Mouse (Mus musculus) adrenal gland (tissue): ENCODE measurements around the gene Krt33b.

ENCODE experiments used
- intact Hi-C: fragments of 180-260 bp; cut with DNase I; formaldehyde crosslinking; loops from one replicate; pipeline ENCODE4 v1.15.1; 2025
- long read RNA-seq, 2 experiments: library from polyadenylated mRNA; unstranded; transcript quantifications; one replicate each; pipeline ENCODE4 v2.0.0; 2020; ENCODE audit warnings: borderline replicate concordance in 1 of 2; ENCODE audit not compliant: insufficient replicate concordance in 1 of 2

The Krt33b gene
- long read RNA-seq, experiment 1 = 0 reads
- long read RNA-seq, experiment 2 = 0 reads

GRCm38 (mm10) chr11:100029768-100030167 is at the start of gene Krt33b:
Gene Krt33b (minus strand): TSS chr11:100029868.
- intact Hi-C loops = no loop called here

DNA sequence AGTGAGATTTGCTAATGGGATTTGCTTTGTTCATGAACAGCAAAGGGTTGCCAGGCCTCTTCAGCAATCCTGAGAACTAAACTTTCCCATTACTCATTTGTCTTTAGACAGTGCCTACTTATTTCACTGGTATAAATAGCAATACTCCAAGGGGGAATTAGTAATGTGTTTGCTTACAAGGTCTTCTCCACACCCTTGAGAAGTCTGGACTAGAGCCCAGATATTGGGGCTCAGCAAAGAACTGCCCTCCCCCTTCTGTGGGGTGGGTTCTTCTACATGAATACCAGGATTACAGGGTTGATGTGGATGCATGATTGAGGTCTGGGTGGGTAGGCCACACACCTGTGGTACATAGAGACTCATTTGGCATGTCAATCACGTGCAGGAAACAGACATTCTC is 44.2 kb upstream of the Krt33b start:
- intact Hi-C loops = no loop called here

DNA sequence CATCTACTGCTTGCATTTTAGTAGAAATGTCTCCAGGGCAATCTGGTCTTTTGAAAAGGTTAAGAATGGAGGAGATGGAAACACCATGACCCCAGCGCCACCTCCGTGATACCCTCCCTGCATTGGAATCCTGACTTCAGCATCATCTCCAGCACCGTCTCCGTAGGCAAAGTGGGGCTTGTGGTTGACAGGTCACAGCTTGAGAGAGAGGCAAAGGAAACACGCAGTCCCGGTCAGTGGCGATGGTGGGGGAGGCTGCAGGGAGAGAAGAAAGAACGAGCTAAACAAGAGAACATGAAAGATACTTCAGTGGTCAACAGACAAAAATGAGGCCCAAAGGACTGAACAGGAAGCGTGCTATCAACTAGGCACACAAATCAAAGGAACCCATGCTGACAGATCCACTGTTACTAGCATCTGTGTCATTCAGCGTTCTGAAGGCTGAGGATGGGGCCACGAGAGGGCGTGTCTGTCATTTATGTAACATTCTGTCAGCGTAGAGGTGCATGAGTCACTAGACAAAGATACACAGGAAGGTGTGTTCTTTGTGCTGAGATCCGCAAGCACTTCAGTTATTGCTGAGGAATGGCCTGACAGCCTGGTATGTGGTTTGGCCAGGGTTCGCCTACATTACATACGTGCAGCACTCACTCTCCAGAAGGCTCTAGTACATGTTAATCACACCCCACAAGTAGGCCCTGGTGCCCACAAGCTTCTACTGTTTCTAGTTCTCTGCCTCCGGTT is 37.8 kb upstream of the Krt33b start:
- intact Hi-C loops = no loop called here

DNA sequence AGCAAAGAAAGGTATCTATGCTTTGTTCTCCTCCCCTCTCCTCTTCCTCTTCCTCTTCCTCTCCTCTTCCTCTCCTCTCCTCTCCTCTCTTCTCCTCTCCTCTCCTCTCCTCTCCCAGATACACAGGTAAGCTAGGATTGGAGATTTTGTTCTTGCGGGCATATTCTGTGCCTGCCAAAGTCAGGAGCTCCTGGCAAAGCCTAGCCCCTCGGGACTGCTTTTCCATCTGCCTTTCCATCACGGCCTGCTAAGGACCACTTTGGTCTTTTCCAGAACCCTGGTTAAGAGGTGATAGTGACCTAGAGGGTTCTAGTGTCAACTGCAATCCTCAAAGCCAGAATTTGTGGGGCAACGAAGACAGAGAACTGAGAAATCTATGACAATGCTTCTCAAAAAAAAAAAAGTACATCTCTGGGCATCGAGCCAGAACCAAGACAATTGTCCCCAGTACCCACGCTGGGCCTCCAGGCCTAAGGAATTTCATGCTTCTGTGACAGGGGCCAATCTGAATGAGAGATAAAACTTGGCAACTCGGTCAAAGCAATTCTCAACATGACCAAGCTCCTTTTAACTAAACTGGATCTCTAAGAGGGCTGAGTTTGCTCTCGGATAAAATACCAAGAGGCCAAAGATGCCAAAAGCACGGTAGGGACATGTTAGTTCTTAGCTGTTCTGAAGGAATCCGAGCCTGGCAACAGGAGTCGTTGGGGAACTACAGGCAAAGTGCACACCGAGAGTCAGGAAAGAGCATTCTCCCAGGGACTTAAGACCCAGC is 36.8 kb upstream of the Krt33b start:
- intact Hi-C loops = no loop called here

DNA sequence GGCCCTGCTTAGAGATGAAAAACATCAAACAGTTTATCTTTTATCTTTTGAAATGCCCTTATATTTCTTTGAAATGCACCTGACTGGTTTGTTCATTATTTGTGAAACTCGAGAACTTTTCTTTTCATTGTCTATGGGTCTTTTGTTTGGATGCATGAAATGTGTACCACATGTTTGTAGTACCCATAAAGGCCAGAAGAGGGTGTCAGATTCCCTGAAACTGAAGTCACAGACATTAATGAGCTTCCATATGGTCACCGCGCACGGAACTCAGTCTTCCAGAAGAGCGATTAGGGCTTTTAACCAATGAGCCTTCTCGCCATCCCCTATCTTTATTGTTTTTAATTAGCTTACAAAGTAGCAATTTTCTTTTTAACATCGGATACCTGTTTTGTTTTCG is 29.2 kb upstream of the Krt33b start:
- intact Hi-C loops = no loop called here

DNA sequence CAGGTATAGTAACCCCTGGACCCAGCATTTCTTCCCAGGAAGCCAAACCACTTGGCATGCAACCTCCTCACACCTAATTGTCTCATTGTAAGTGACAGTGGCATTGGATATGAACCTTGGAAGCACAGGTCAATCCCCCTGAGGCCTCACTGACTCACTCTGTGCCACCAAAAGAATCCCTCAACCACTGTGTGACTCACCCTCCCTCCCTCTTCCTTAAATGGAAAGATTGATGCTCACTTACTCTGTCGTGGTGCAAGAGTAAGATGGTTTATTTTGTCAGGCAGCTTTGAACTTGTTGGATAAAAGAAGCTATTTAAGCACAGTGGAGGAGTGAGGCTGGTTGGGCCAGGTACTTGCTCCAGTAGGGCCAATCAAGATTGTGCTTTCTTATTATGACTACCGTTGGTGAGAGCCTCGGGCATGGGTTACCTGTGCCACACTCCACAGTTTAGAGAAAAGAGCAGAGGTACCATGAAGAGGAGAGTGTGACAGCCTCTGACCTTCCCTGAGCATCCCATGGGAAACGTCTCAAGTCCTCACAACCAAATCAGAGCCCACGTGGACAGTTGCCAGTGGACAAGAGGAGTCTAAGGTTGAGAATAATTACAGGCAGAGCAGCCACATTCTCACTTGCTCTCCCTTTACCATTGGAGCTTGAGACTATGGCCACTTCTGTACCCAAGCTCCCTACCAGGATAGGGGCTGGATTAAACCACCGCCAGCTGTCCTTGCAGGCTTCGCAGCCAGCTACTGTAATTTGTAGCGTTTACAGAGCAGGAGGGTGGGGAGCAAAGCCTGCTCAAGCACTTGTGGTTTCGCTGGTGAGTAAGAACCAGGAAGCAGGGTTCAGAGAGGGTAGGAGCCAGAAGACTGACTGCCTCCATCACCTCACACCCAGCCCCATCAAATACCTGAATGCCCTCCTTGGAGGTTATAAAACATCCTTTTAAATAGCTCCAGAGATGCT is 26.3 kb upstream of the Krt33b start:
- intact Hi-C loops = no loop called here

- intact Hi-C loops = no loop called here
These were observed 20.8 kb upstream of the Krt33b start, which contains the start of gene Krt31 for GRCm38 (mm10) chr11:100050451-100050850. Gene Krt31 (minus strand): TSS chr11:100050551.

DNA sequence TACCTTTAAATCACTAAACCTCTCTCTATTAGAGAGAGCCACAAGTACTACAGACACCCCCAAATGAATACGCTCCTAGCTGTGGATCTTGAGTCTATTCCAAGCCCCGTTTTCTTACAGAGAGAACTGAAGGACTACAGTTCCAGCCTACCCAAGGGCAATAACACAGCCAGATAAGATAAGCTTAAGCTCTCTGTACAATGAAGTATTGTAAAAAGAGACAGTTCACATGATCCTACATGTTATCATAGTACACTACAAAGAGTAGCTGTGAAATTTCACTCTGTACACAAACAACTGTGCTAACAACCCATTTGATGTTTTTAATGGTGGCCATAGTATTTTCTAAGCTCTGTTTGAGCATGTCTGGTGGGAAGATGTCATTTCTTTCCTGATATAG is 17.5 kb upstream of the Krt33b start:
- intact Hi-C loops = no loop called here

GRCm38 (mm10) chr11:100046303-100046866 is 16.7 kb upstream of the Krt33b start:
- intact Hi-C loops = no loop called here

DNA sequence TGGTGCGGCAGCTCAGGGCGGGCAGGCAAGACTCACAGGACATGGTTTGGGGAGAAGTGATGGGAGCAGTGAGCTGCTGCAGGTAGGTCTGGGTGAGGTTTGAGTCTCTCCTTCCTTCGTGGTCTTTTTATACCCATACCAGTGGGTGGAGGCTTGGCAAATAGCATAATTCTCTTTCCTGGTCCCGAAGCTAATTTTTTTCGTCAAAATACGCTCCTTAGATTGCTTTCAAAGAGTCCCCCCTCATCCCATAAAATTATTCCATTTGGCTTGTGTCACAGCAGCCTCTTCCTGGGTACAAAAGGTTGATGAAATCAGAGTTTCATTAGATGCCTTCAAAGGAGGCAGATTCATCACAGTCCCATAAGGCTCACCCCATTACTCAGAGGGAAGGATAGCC is 11.8 kb upstream of the Krt33b start, which contains the start of gene Krt34:
Krt34 (minus strand) TSS at position 101 of the 400 bp plus-strand sequence.
- intact Hi-C loops = no loop called here

DNA sequence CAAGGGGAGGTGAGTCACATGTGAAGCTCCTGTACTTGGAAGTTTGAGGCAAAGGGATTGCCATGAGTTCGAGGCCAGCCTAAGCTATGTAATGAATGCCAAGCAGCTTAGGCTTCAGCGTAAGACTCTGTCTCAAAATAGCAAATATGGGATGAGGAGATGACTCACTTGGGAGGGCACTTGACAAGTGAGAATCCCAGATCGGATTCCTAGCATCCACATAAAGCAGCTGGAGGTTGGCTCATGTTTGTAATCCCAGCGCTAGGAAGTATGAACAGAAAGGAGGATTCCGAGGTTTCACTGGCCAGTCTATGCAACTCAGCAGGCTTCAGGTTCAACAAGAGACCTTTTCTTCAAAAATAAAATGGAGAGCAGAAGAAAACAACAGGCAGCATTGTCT is 8.2 kb downstream of the Krt33b start:
- intact Hi-C loops = no loop called here

DNA sequence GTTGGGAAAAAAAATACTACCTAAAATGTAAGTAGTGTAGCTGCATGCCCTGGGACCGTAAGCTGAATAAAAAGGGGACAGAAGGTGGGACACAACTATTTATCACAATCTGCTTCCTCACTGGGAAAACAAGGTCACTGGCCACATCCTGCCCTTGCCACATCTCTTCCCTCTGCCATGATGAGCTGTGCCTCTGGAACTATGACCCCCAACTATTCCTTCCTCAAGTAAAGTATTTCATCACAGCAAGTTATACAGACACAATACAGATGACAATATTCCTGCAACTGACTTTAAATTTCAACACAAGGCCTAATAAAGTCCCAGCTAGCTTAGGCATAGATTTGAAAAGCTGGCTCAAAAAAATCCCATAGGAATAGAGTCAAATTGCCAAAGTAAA is 10.2 kb downstream of the Krt33b start:
- intact Hi-C loops = no loop called here

DNA sequence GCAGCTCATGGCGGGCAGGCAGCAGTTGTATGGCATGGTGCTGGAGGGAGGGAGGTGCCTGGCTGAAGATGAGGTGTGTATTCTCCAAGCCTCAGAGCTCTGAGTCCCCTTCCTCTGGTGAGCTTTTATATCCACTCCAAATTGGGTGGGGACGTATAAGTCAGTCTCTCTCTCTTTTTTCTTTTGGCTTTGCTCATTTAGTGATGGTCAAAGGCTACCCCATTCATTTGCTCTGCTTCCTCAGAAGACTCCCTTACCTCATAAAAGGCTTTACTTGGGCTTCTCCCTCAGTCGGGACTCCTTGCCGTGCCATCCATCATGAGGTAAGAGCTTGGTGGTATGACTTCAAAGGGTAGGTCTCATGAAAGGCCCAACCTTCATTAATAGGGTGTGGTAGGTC is 13.6 kb downstream of the Krt33b start, which contains the start of gene Krt33a:
Krt33a (minus strand) TSS at position 101 of the 400 bp plus-strand sequence.
- intact Hi-C loops = no loop called here

DNA sequence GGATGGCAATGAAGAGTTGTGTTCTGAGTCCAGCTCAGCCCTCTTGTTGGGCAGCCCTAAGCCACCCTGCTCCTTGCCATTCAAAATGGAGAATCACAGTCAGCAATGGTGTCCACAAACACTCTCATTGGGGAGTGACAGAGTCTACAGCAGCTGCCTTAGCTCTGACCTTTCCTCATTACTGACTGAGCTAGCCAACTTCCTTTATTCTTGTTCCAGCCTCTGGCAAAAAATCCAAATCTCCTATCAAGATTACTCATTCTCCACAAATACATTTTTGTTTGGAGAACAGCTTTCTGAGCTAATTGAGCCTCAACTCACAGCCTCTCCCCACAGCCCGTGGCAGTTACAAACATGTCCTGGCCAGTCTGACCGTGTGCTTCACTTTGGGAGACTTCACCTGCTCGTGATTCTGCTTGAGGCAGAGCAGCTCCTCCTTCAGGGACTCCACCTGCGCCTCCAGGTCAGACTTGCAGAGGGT is 15.9 kb downstream of the Krt33b start:
- intact Hi-C loops = no loop called here

- intact Hi-C loops = no loop called here
These were observed 19.0 kb downstream of the Krt33b start for GRCm38 (mm10) chr11:100010682-100011081.

GRCm38 (mm10) chr11:100008336-100008735 is 21.3 kb downstream of the Krt33b start:
- intact Hi-C loops = loop anchor here (10.0 kb wide), 1 partner anchor 434 kb away; no protein-coding TSS in a partner anchor

DNA sequence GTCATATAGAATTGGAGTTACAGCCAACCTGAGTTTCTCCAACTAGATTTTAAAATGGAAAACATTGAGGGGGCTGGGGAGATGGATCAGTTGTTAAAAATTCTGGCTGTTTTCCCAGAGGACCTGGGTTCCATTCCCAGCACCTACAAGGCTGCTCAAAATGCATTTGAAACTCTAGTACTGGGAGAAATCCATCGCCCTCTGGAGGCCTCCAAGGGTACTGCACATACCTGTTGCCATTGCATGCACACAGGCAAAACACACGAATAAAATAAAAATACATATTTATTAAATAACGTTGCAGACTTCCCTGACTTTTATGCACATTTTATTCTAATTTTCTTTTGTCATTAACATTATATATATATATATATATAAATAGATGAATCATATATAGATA is 23.0 kb downstream of the Krt33b start:
- intact Hi-C loops = loop anchor here (10.0 kb wide), 1 partner anchor 432 kb away; no protein-coding TSS in a partner anchor

GRCm38 (mm10) chr11:100005905-100006304 is 23.8 kb downstream of the Krt33b start:
- intact Hi-C loops = loop anchor here (2.0 to 10.0 kb wide), 2 partner anchors 431 to 541 kb away; no protein-coding TSS in a partner anchor

- intact Hi-C loops = loop anchor here (2.0 to 10.0 kb wide), 3 partner anchors 430 to 593 kb away; no protein-coding TSS in a partner anchor
These were observed 24.8 kb downstream of the Krt33b start for GRCm38 (mm10) chr11:100004846-100005245.

GRCm38 (mm10) chr11:99999091-99999490 is 30.6 kb downstream of the Krt33b start:
- intact Hi-C loops = no loop called here

GRCm38 (mm10) chr11:99994384-99994661 is 35.3 kb downstream of the Krt33b start:
- intact Hi-C loops = no loop called here
